Mouse (Mus musculus) CH12.LX (cell line): ENCODE results near the gene 2310030G06Rik. TPM values are rescaled to one million over a fixed set of nuclear protein-coding genes. Genes with fewer than 3 reads are reported as not detected.
A peak's percentile ranks its signal among the peaks of the same experiment; 100 is the strongest.

Experiments used
- DNase-seq: peaks from one replicate; pipeline ENCODE4 v3.0.0-alpha.2; 2013; ENCODE audit errors: extremely low read depth
- H3K27ac ChIP-seq: 2 replicates; pipeline ENCODE4 v1.5.1; 2012; ENCODE audit warnings: low read depth, mild to moderate bottlenecking, control low read depth, moderate library complexity; ENCODE audit not compliant: insufficient read depth
- H3K27me3 ChIP-seq: replicated peaks from 2 replicates; pipeline ENCODE3; 2012; ENCODE audit warnings: inconsistent platforms
- H3K36me3 ChIP-seq, 2 experiments: replicated peaks in 1 of 2; 2 replicates each; pipeline versions ENCODE3 to v1.6.1; 2012; ENCODE audit warnings: inconsistent platforms in 1 of 2, low read length in 1 of 2, mild to moderate bottlenecking in 1 of 2, mixed read lengths in 1 of 2, moderate library complexity in 1 of 2; ENCODE audit not compliant: control insufficient read depth in 1 of 2, insufficient read depth in 1 of 2
- H3K4me1 ChIP-seq, 2 experiments: 2 replicates each; pipeline ENCODE4 v1.6.1; 2012; ENCODE audit warnings: inconsistent platforms in 1 of 2, moderate library complexity in 1 of 2; ENCODE audit not compliant: insufficient read depth in 2 of 2, control insufficient read depth in 1 of 2
- H3K4me2 ChIP-seq: 2 replicates; pipeline ENCODE4 v1.6.1; 2012; ENCODE audit warnings: low read depth, mild to moderate bottlenecking, control low read depth; ENCODE audit not compliant: poor library complexity, insufficient read depth, severe bottlenecking
- H3K4me3 ChIP-seq, 3 experiments: fragments of 150-350 bp in 1 of 3; sonication (generic) in 1 of 3; replicated peaks in 1 of 3; 2 replicates each; pipeline versions ENCODE3 to v1.5.1; 2011 to 2012; ENCODE audit warnings: low read depth in 2 of 3, low read length in 2 of 3, mild to moderate bottlenecking in 2 of 3, moderate library complexity in 2 of 3, control low read depth in 1 of 3, improper control_type of control experiment in 1 of 3, inconsistent platforms in 1 of 3, mixed read lengths in 1 of 3; ENCODE audit not compliant: poor library complexity in 1 of 3
- H3K79me2 ChIP-seq: replicated peaks from 2 replicates; pipeline ENCODE4 v1.6.1; 2012; ENCODE audit warnings: mild to moderate bottlenecking, moderate library complexity; ENCODE audit not compliant: control insufficient read depth, poor library complexity, insufficient read depth, severe bottlenecking; ENCODE audit errors: extremely low read depth
- H3K9ac ChIP-seq: 2 replicates; pipeline ENCODE4 v1.6.1; 2012; ENCODE audit warnings: low read depth, mild to moderate bottlenecking, control low read depth, moderate library complexity; ENCODE audit not compliant: insufficient read depth
- H3K9me3 ChIP-seq: replicated peaks from 2 replicates; pipeline ENCODE3; 2012; ENCODE audit warnings: low read length, inconsistent platforms, mixed read lengths
- BHLHE40 ChIP-seq: IDR thresholded peaks from 2 replicates; pipeline ENCODE4 v1.6.1; 2011; ENCODE audit warnings: mild to moderate bottlenecking, low read depth, low read length, improper control_type of control experiment
- CHD2 ChIP-seq: IDR thresholded peaks from 2 replicates; pipeline ENCODE4 v1.6.1; 2011; ENCODE audit warnings: low read length, improper control_type of control experiment
- CTCF ChIP-seq, 2 experiments: IDR thresholded peaks in 1 of 2; conservative IDR thresholded peaks in 1 of 2; 2 replicates each; pipeline ENCODE4 v1.5.1; 2011 to 2012; ENCODE audit warnings: low read depth in 2 of 2, low read length in 2 of 2, improper control_type of control experiment in 1 of 2, inconsistent platforms in 1 of 2, mild to moderate bottlenecking in 1 of 2, moderate library complexity in 1 of 2
- E2F4 ChIP-seq: IDR thresholded peaks from 2 replicates; pipeline ENCODE4 v1.6.1; 2011; ENCODE audit warnings: low read depth, low read length, improper control_type of control experiment; ENCODE audit not compliant: insufficient replicate concordance
- EP300 ChIP-seq: IDR thresholded peaks from 2 replicates; pipeline ENCODE4 v1.6.1; 2011; ENCODE audit warnings: low read length, improper control_type of control experiment
- ETS1 ChIP-seq: conservative IDR thresholded peaks from 2 replicates; pipeline ENCODE4 v1.6.1; 2012; ENCODE audit warnings: low read depth, mild to moderate bottlenecking, inconsistent platforms, low read length, improper control_type of control experiment, moderate library complexity
- GABPA ChIP-seq: IDR thresholded peaks from 2 replicates; pipeline ENCODE4 v1.6.1; 2012; ENCODE audit warnings: low read depth, low read length, improper control_type of control experiment, inconsistent platforms; ENCODE audit not compliant: insufficient replicate concordance
- HCFC1 ChIP-seq: IDR thresholded peaks from 2 replicates; pipeline ENCODE4 v1.6.1; 2012; ENCODE audit warnings: low read depth, mild to moderate bottlenecking, inconsistent platforms, low read length, improper control_type of control experiment
- JUND ChIP-seq: conservative IDR thresholded peaks from 2 replicates; pipeline ENCODE4 v1.6.1; 2011; ENCODE audit warnings: low read depth, low read length, improper control_type of control experiment
- KAT2A ChIP-seq: IDR thresholded peaks from 2 replicates; pipeline ENCODE4 v1.6.1; 2012; ENCODE audit warnings: low read length, improper control_type of control experiment, inconsistent platforms; ENCODE audit not compliant: insufficient replicate concordance
- MAFK ChIP-seq: IDR thresholded peaks from 2 replicates; pipeline ENCODE4 v1.6.1; 2011; ENCODE audit warnings: low read length, improper control_type of control experiment; ENCODE audit not compliant: insufficient replicate concordance
- MAZ ChIP-seq: IDR thresholded peaks from 2 replicates; pipeline ENCODE4 v1.6.1; 2012; ENCODE audit warnings: low read depth, mild to moderate bottlenecking, inconsistent platforms, low read length, improper control_type of control experiment, moderate library complexity
- MEF2A ChIP-seq: IDR thresholded peaks from 2 replicates; pipeline ENCODE4 v1.6.1; 2014; ENCODE audit warnings: low read depth, mild to moderate bottlenecking, inconsistent platforms, low read length, improper control_type of control experiment, borderline replicate concordance
- MYC ChIP-seq: IDR thresholded peaks from 2 replicates; pipeline ENCODE4 v1.6.1; 2011; ENCODE audit warnings: low read depth, mild to moderate bottlenecking, improper control_type of control experiment, low read length
- NELFE ChIP-seq: IDR thresholded peaks from 2 replicates; pipeline ENCODE4 v1.6.1; 2011; ENCODE audit warnings: low read depth, low read length, improper control_type of control experiment
- POLR2AphosphoS2 ChIP-seq: IDR thresholded peaks from 2 replicates; pipeline ENCODE4 v1.6.1; 2011; ENCODE audit warnings: low read depth, low read length, improper control_type of control experiment
- SIN3A ChIP-seq: IDR thresholded peaks from 2 replicates; pipeline ENCODE4 v1.6.1; 2012; ENCODE audit warnings: low read length, improper control_type of control experiment, inconsistent platforms
- SMC3 ChIP-seq: IDR thresholded peaks from 2 replicates; pipeline ENCODE4 v1.6.1; 2011; ENCODE audit warnings: low read depth, low read length, improper control_type of control experiment
- TCF12 ChIP-seq: IDR thresholded peaks from 2 replicates; pipeline ENCODE4 v1.6.1; 2014; ENCODE audit warnings: low read depth, mild to moderate bottlenecking, inconsistent platforms, low read length, improper control_type of control experiment
- UBTF ChIP-seq: IDR thresholded peaks from 2 replicates; pipeline ENCODE4 v1.6.1; 2012; ENCODE audit warnings: low read depth, mild to moderate bottlenecking, inconsistent platforms, low read length, improper control_type of control experiment, moderate library complexity
- USF1 ChIP-seq: IDR thresholded peaks from 2 replicates; pipeline ENCODE4 v1.6.1; 2014; ENCODE audit warnings: low read depth, mild to moderate bottlenecking, inconsistent platforms, low read length, improper control_type of control experiment
- ZKSCAN1 ChIP-seq: IDR thresholded peaks from 2 replicates; pipeline ENCODE4 v1.6.1; 2012; ENCODE audit warnings: low read depth, inconsistent platforms, low read length, improper control_type of control experiment, borderline replicate concordance
- dilution Hi-C: fragments of 300-500 bp; cut with MboI; formaldehyde crosslinking; loops from 2 replicates; pipeline ENCODE4 v1.14.3; 2020; ENCODE audit warnings: low sequenced_read_pairs; ENCODE audit not compliant: extremely low pct_unique_long_range_greater_than_20kb, extremely low pct_ligation_motif_present
- in situ Hi-C: fragments of 300-500 bp; cut with MboI; formaldehyde crosslinking; loops from 3 replicates; pipeline ENCODE4 v1.14.3; 2019; ENCODE audit warnings: low sequenced_read_pairs, low pct_ligation_motif_present, low pct_unique_long_range_greater_than_20kb, mixed read lengths
- polyA plus RNA-seq: library from polyadenylated mRNA; unstranded; fragments of >175 nt; gene quantifications from 2 replicates; pipeline ENCODE4 v1.2.1, GENCODE M21; 2012; ENCODE audit warnings: low read depth; ENCODE audit not compliant: insufficient read length
- total RNA-seq, 2 experiments: library from RNA; depleted of rRNA; stranded (reverse); fragments of 300-350 nt in 1 of 2; fragments of >200 nt in 1 of 2; gene quantifications; 2 replicates each; pipeline ENCODE4 v1.2.3; 2012 to 2014

2310030G06Rik gene
- total and polyA plus RNA-seq, 3 experiments, result not detected

GRCm38 (mm10) chr9:50776162-50776760, 29.9 kb upstream of the 2310030G06Rik start:
- Histone ChIP-seq H3K27ac (no peak overlapping the region), H3K9ac (peak overlapping the region; percentile 95; the same call in 1 of the 2 replicates), H3K36me3 (peaks cover 24 to 51% of the 10 kb centered on the region in 2 experiments), H3K79me2 (peaks cover 4% of the 10 kb centered on the region), H3K4me1 (peaks cover 3 to 13% of the 10 kb centered on the region in 2 experiments; a peak in 3 of 4 replicates), H3K4me3 (peak overlapping the region; percentile 76 to 89 (median 80)), H3K27me3 (no peaks in the 10 kb centered on the region), H3K9me3 (no peaks in the 10 kb centered on the region), H3K4me2 (peak overlapping the region; percentile 57; the same call in 1 of the 2 replicates)
- dilution Hi-C loops (no loop called here), in situ Hi-C loops (no loop called here)
- TF ChIP-seq CHD2 (no peak), NELFE (no peak), TCF12 (no peak), EP300 (no peak), SIN3A (no peak), E2F4 (no peak), JUND (no peak), USF1 (no peak), GABPA (no peak), SMC3 (no peak), MAFK (no peak), CTCF (conservative IDR thresholded peaks at IDR 0.05 in 1 of 2, IDR thresholded peaks at IDR 0.05 in 1 of 2; ENCODE audit: low read depth in 2 of 2, low read length in 2 of 2) (no peak), HCFC1 (no peak), KAT2A (no peak), MEF2A (no peak), ETS1 (no peak), ZKSCAN1 (no peak), MYC (no peak), POLR2AphosphoS2 (no peak)
- no peak for DNase-seq

GRCm38 (mm10) chr9:50775662-50776126, 29.4 kb upstream of the 2310030G06Rik start:
- in situ Hi-C loops (no loop called here), dilution Hi-C loops (no loop called here)
- no peak for DNase-seq
- Histone ChIP-seq H3K79me2 (peaks cover 4% of the 10 kb centered on the region), H3K27me3 (no peaks in the 10 kb centered on the region), H3K36me3 (peaks cover 21 to 50% of the 10 kb centered on the region in 2 experiments), H3K4me2 (peak overlapping the region; percentile 57), H3K27ac (no peak overlapping the region), H3K4me3 (peak overlapping the region; percentile 76 to 89 (median 80)), H3K4me1 (peaks cover 3 to 13% of the 10 kb centered on the region in 2 experiments; a peak in 3 of 4 replicates), H3K9ac (peak overlapping the region; percentile 95), H3K9me3 (no peaks in the 10 kb centered on the region)
- TF ChIP-seq BHLHE40, result 0 out of 2 replicates have a peak, but pooled peaks have one; percentile 9
- no peak for TF ChIP-seq UBTF
- no peak for TF ChIP-seq MAZ
